Mouse (Mus musculus) adrenal gland (tissue): Measurements from ENCODE around the gene Fam102a.

Experiments used
- intact Hi-C: fragments of 180-260 bp; cut with DNase I; formaldehyde crosslinking; loops from one replicate; pipeline ENCODE4 v1.15.1; 2025

Fam102a gene

GRCm38 (mm10) chr2:32509896-32510295 is 25.2 kb upstream of the Fam102a start:
- intact Hi-C loops = no loop called here

GRCm38 (mm10) chr2:32512592-32512991 is 22.5 kb upstream of the Fam102a start:
- intact Hi-C loops = no loop called here

GRCm38 (mm10) chr2:32514335-32514734 is 20.8 kb upstream of the Fam102a start:
- intact Hi-C loops = no loop called here

- intact Hi-C loops = no loop called here
Measured at GRCm38 (mm10) chr2:32517233-32517867, 17.8 kb upstream of the Fam102a start.

- intact Hi-C loops = no loop called here
Measured at GRCm38 (mm10) chr2:32520034-32520990, 14.8 kb upstream of the Fam102a start.

- intact Hi-C loops = no loop called here
Measured at GRCm38 (mm10) chr2:32524536-32525031, 10.5 kb upstream of the Fam102a start.

GRCm38 (mm10) chr2:32525816-32526215 is 9.3 kb upstream of the Fam102a start:
- intact Hi-C loops = no loop called here

GRCm38 (mm10) chr2:32527468-32527966 is 7.6 kb upstream of the Fam102a start:
- intact Hi-C loops = no loop called here

- intact Hi-C loops = no loop called here
Measured at GRCm38 (mm10) chr2:32528326-32528725, 6.8 kb upstream of the Fam102a start.

- intact Hi-C loops = no loop called here
Measured at GRCm38 (mm10) chr2:32530479-32530878, 4.7 kb upstream of the Fam102a start.

GRCm38 (mm10) chr2:32533163-32533562 is 2.0 kb upstream of the Fam102a start:
- intact Hi-C loops = no loop called here

GRCm38 (mm10) chr2:32534061-32534732 is 935 bp upstream of the Fam102a start:
- intact Hi-C loops = no loop called here

GRCm38 (mm10) chr2:32535501-32535991 is 414 bp downstream of the Fam102a start:
- intact Hi-C loops = no loop called here

GRCm38 (mm10) chr2:32536086-32536633 is 1.0 kb downstream of the Fam102a start:
- intact Hi-C loops = no loop called here

GRCm38 (mm10) chr2:32536634-32537359 is 1.7 kb downstream of the Fam102a start:
- intact Hi-C loops = no loop called here

GRCm38 (mm10) chr2:32537360-32537905 is 2.3 kb downstream of the Fam102a start:
- intact Hi-C loops = no loop called here

GRCm38 (mm10) chr2:32537941-32538340 is 2.8 kb downstream of the Fam102a start:
- intact Hi-C loops = no loop called here

GRCm38 (mm10) chr2:32538461-32538860 is 3.3 kb downstream of the Fam102a start:
- intact Hi-C loops = no loop called here

GRCm38 (mm10) chr2:32539452-32539981 is 4.4 kb downstream of the Fam102a start:
- intact Hi-C loops = no loop called here
